In genomic region chr2:174110783-174111549, GRCm38 (mm10) we compare ENCODE assay signal across 8 mouse cellular contexts. TPM values are rescaled to one million over a fixed set of nuclear protein-coding genes. Genes with fewer than 3 reads are reported as not detected.
DNase-seq lines count a peak whose midpoint lies in the region; TF ChIP-seq lines count a peak whose summit lies in the region.

No protein-coding gene starts in this region.

- H3K27me3 ChIP-seq in kidney, adult 2 months (replicated peaks; ENCODE audit: control insufficient read depth, insufficient read depth, low read length): no peaks in the 10 kb centered on the region

- H3K4me3 ChIP-seq in kidney, adult 2 months (ENCODE audit: insufficient read depth, low read depth, low read length): peak overlapping the region; percentile 84
- peak overlapping the region; percentile 91 for H3K4me3 ChIP-seq in gastrocnemius, adult 2 months

- 0 out of 2 replicates have a peak, but pooled peaks cover 1% of the 10 kb centered on the region for H3K36me3 ChIP-seq in kidney, adult 2 months (ENCODE audit: control insufficient read depth, insufficient read depth, low read length)

- no peaks in the 10 kb centered on the region; the same call in 1 of the 2 replicates for H3K4me1 ChIP-seq in kidney, adult 2 months (ENCODE audit: control insufficient read depth, insufficient read depth, low read length)

- 50% methylated on average over 33 of the region's 33 CpGs for WGBS in kidney, adult 2 months

- no peak for DNase-seq in kidney, adult 2 months
- no peak for DNase-seq in kidney, postnatal 14 days
- DNase-seq in brain, embryonic 14.5 days (ENCODE audit: low read depth): peak; percentile 36
- peak; percentile 78 for DNase-seq in gastrocnemius, adult 2 months
- DNase-seq in kidney, adult 9 months: peak; percentile 38
- peak; percentile 20 for DNase-seq in lung, postnatal 36 days
- peak; percentile 38 to 71 for DNase-seq in spleen, postnatal 4 days (ENCODE audit: low spot score in 2 of 2)
- DNase-seq in frontal cortex, postnatal 14 days (ENCODE audit: low spot score in 2 of 2): no peak

- peak overlapping the region; percentile 53; the same call in 1 of the 2 replicates for H3K27ac ChIP-seq in kidney, adult 2 months (ENCODE audit: insufficient read depth, low read depth, low read length)
- peak overlapping the region; percentile 90 for H3K27ac ChIP-seq in gastrocnemius, adult 2 months

- TF ChIP-seq POLR2A in kidney, adult 2 months (IDR thresholded peaks at IDR 0.05; ENCODE audit: low read depth, low read length): no peak
- no peak for TF ChIP-seq POLR2A in brain, embryonic 14.5 days (IDR thresholded peaks at IDR 0.05; ENCODE audit: borderline replicate concordance, extremely low read depth, insufficient read depth, insufficient read length, poor library complexity, severe bottlenecking)

- TF ChIP-seq CTCF in kidney, adult 2 months (conservative IDR thresholded peaks at IDR 0.05; ENCODE audit: insufficient read depth, insufficient read length, low read depth, low read length): no peak
- no peak for TF ChIP-seq CTCF in brain, embryonic 14.5 days (IDR thresholded peaks at IDR 0.05; ENCODE audit: borderline replicate concordance, extremely low read depth, insufficient read depth, insufficient read length)
- TF ChIP-seq CTCF in gastrocnemius, adult 2 months (IDR thresholded peaks at IDR 0.05): no peak

- intact Hi-C loops in gastrocnemius, adult 2 months (cut with DNase I): loop anchor here (2.0 to 5.0 kb wide), 3 partner anchors 34 to 529 kb away; partner anchors contain the start of gene Stx16

RNA-seq across cellular contexts. Expression of gene Npepl1, which starts 0.8 kb away (rescaled TPM):
- polyA plus RNA-seq in kidney, adult 2 months (2012; rRNA removed): 91.6 and 110 TPM in 2 replicates
- polyA plus RNA-seq in brain, embryonic 14.5 days (2012; rRNA removed): 32.7 and 48.9 TPM in 2 replicates
- total RNA-seq in gastrocnemius, adult 2 months (2021): 10 to 100 TPM; 80.1 to 90.2 TPM

RNA-seq across cellular contexts. Expression of gene Stx16, which starts 34.9 kb away (rescaled TPM):
- 24.3 and 31.9 TPM in 2 replicates for polyA plus RNA-seq in kidney, adult 2 months (2012; rRNA removed)
- polyA plus RNA-seq in brain, embryonic 14.5 days (2012; rRNA removed): 49.6 and 55.6 TPM in 2 replicates
- 10 to 100 TPM; 19.9 to 21.1 TPM for total RNA-seq in gastrocnemius, adult 2 months (2021)

Comparison
In these comparisons a context has a peak if more than half of its experiments do, and no peak if none do; other contexts are left out.
1. DNase-seq: peak in brain, embryonic 14.5 days (single experiment), gastrocnemius, adult 2 months (single experiment), kidney, adult 9 months (single experiment), lung, postnatal 36 days (single experiment) and spleen, postnatal 4 days (2 of 2); none in kidney, adult 2 months (single experiment), kidney, postnatal 14 days (single experiment) and frontal cortex, postnatal 14 days (0 of 2).